Mouse (Mus musculus): ENCODE results near the gene Cd6.

Gene Cd6

GRCm38 (mm10) chr19:10763381-10764031 is 66.4 kb downstream of the Cd6 start:
- no peak for DNase-seq (ENCODE audit: low read depth, low spot score)

GRCm38 (mm10) chr19:10762468-10762867 is 67.4 kb downstream of the Cd6 start:
- no peak for DNase-seq (ENCODE audit: low read depth, low spot score)

GRCm38 (mm10) chr19:10761794-10762415 is 68.0 kb downstream of the Cd6 start:
- no peak for DNase-seq (ENCODE audit: low read depth, low spot score)

GRCm38 (mm10) chr19:10759983-10760831 is 69.7 kb downstream of the Cd6 start:
- DNase-seq (ENCODE audit: low read depth, low spot score), result peak; percentile 88

- DNase-seq (ENCODE audit: low read depth, low spot score), result no peak
Measured at GRCm38 (mm10) chr19:10759525-10759924, 70.3 kb downstream of the Cd6 start.

GRCm38 (mm10) chr19:10758708-10759107 is 71.2 kb downstream of the Cd6 start:
- no peak for DNase-seq (ENCODE audit: low read depth, low spot score)

GRCm38 (mm10) chr19:10757526-10757925 is 72.3 kb downstream of the Cd6 start:
- peak; percentile 61 for DNase-seq (ENCODE audit: low read depth, low spot score)

GRCm38 (mm10) chr19:10757125-10757524 is 72.7 kb downstream of the Cd6 start:
- no peak for DNase-seq (ENCODE audit: low read depth, low spot score)

GRCm38 (mm10) chr19:10752646-10753045 is 77.2 kb downstream of the Cd6 start:
- no peak for DNase-seq (ENCODE audit: low read depth, low spot score)

GRCm38 (mm10) chr19:10752106-10752505 is 77.8 kb downstream of the Cd6 start:
- DNase-seq (ENCODE audit: low read depth, low spot score), result no peak

- DNase-seq (ENCODE audit: low read depth, low spot score), result no peak
Measured at GRCm38 (mm10) chr19:10751607-10752006, 78.3 kb downstream of the Cd6 start.

GRCm38 (mm10) chr19:10750161-10750560 is 79.7 kb downstream of the Cd6 start:
- DNase-seq (ENCODE audit: low read depth, low spot score), result no peak

GRCm38 (mm10) chr19:10749295-10749694 is 80.6 kb downstream of the Cd6 start:
- DNase-seq (ENCODE audit: low read depth, low spot score), result no peak

- DNase-seq (ENCODE audit: low read depth, low spot score), result no peak
Measured at GRCm38 (mm10) chr19:10748401-10749102, 81.3 kb downstream of the Cd6 start.

GRCm38 (mm10) chr19:10747718-10748117 is 82.1 kb downstream of the Cd6 start:
- no peak for DNase-seq (ENCODE audit: low read depth, low spot score)

GRCm38 (mm10) chr19:10747182-10747581 is 82.7 kb downstream of the Cd6 start:
- no peak for DNase-seq (ENCODE audit: low read depth, low spot score)

- DNase-seq (ENCODE audit: low read depth, low spot score), result no peak
Measured at GRCm38 (mm10) chr19:10742565-10742964, 87.3 kb downstream of the Cd6 start.

GRCm38 (mm10) chr19:10742145-10742544 is 87.7 kb downstream of the Cd6 start:
- no peak for DNase-seq (ENCODE audit: low read depth, low spot score)

GRCm38 (mm10) chr19:10740641-10741440 is 89.0 kb downstream of the Cd6 start:
- no peak for DNase-seq (ENCODE audit: low read depth, low spot score)

GRCm38 (mm10) chr19:10739916-10740315 is 89.9 kb downstream of the Cd6 start:
- no peak for DNase-seq (ENCODE audit: low read depth, low spot score)
